Mouse (Mus musculus): ENCODE data around the gene Srl. TPM values are rescaled to one million over a fixed set of nuclear protein-coding genes. Genes with fewer than 3 reads are reported as not detected.

Srl gene
- polyA plus RNA-seq, 1 experiment from 2014 or later: 4.4 TPM

DNA sequence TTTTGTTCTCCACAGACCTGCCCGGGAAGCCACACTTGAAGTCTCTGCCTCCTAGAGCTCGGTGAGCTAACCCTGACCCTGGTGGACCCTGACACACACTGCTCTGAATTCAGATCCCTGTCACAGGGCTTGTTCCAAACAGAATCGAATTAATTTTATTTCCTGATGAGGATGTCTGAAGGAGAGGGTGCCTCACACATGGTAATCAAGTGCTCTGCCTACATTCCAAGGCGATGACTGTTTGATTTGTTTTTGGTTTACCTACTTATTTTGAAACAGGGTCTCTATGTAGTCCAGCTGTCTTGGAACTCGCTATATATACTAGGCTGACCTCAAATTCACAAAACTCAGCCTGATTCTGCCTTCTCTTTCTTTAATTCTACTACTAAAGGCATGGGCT is 68.4 kb downstream of the Srl start:
- 67% methylated on average over 5 of the region's 5 CpGs for WGBS (ENCODE audit: insufficient replicate concordance)
- ATAC-seq (ENCODE audit: low read depth): no peak
- no peak overlapping the region for H3K27ac ChIP-seq (ENCODE audit: low read length)
- H3K36me3 ChIP-seq (ENCODE audit: control insufficient read depth, insufficient read depth): no peaks in the 10 kb centered on the region
- H3K9ac ChIP-seq (ENCODE audit: low read depth, low read length): no peak overlapping the region
- no peak overlapping the region for H3K4me2 ChIP-seq (ENCODE audit: low read depth, low read length)
- H3K4me1 ChIP-seq (ENCODE audit: control insufficient read depth, low read depth, low read length): peaks cover 9% of the 10 kb centered on the region; the same call in 1 of the 2 replicates
- no peak overlapping the region for H3K4me3 ChIP-seq (ENCODE audit: low read depth, low read length)
- no peaks in the 10 kb centered on the region for H3K27me3 ChIP-seq (ENCODE audit: control insufficient read depth, insufficient read depth, low read depth, low read length)
- H3K9me3 ChIP-seq (replicated peaks; ENCODE audit: control insufficient read depth, low read length): no peaks in the 10 kb centered on the region

DNA sequence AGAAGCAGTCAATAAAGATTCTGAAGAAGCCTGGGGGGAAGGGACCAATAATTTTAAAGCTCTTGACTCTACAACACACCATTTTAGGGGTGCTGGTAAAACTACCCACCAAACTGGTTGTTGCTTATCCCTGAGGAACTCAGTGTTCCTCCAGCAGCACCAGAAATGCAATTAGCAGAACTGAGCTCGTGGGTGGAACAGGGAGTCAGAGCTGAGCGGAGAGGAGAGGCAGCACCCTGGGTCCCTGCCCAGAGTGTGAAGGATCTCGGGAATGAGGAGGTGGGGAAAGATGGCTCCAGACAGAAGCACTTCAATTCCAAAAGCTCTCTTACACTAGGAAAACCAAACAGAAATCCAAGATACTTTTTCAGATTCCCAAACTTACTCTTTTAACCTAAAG is 68.9 kb downstream of the Srl start:
- no peaks in the 10 kb centered on the region for H3K27me3 ChIP-seq (ENCODE audit: control insufficient read depth, insufficient read depth, low read depth, low read length)
- ATAC-seq (ENCODE audit: low read depth): no peak
- H3K4me2 ChIP-seq (ENCODE audit: low read depth, low read length): no peak overlapping the region
- H3K4me3 ChIP-seq (ENCODE audit: low read depth, low read length): no peak overlapping the region
- no peak overlapping the region for H3K9ac ChIP-seq (ENCODE audit: low read depth, low read length)
- H3K36me3 ChIP-seq (ENCODE audit: control insufficient read depth, insufficient read depth): no peaks in the 10 kb centered on the region
- H3K9me3 ChIP-seq (replicated peaks; ENCODE audit: control insufficient read depth, low read length): no peaks in the 10 kb centered on the region
- 48% methylated on average over 3 of the region's 3 CpGs for WGBS (ENCODE audit: insufficient replicate concordance)
- no peak overlapping the region for H3K27ac ChIP-seq (ENCODE audit: low read length)
- peaks cover 9% of the 10 kb centered on the region; the same call in 1 of the 2 replicates for H3K4me1 ChIP-seq (ENCODE audit: control insufficient read depth, low read depth, low read length)

DNA sequence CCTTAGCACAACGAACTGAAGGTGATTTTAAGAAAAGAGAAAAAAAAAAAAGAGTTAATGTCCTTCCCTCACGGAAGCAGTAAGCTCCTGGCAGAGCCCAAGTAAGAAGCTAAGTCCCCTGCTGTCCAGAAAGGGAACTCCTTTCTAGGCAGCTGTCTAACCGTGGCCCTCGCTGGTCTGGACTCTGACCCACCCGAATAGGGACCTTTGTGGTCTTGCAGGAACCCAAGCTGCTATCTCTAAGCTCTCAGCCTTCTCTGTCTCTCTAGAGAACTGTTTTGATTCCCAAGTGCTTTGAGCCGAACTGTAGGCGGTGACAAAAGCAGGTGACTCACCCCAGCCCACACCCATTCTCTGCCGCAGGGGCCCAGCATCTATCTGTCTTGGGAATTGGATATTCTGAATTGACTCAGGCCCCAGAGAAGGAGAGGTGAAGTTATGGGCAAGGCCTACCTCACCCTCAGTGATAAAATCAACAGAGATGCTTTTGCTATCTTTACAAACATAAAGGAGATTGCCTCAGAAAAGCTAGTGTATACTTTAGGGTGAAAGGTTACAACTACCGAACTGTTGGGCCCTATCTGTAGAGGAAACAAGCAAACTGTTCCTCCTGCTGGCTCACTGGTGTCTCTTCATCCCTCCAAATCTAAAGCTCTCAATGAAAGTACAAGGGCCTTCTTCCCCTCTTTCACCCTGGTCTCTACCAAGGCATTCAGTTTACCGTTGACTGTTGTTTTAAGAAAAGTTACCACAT is 71.8 kb downstream of the Srl start:
- peak; percentile 37 for ATAC-seq (ENCODE audit: low read depth)
- peaks cover 4% of the 10 kb centered on the region; the same call in 1 of the 2 replicates for H3K4me1 ChIP-seq (ENCODE audit: control insufficient read depth, low read depth, low read length)

DNA sequence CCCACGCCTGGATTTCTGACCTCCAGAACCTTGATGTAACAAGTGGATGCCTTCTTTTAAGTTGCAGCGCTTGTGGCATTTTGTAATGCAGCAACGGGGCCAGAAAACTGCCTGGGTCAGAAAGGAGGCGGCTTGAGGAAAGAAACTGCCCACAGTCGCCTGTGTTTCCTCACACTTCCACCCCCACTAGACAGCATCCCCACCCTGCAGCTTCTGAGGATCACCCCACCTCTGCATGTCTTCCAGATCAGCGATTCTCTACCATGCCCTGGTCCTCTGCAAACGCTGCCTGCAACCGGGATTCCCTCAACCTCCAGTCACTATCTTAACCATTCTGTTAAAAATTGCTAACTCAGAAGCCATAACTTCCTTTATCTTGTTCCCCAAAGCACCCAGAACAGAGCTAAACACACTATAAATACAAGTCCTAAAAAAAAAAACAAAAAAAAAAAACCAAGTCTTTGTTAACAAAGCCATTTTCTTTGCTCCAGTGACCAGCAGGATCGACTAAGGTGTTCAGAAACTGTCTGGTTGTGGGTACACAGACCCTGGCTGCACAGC is 77.0 kb downstream of the Srl start:
- Histone ChIP-seq H3K4me1 (ENCODE audit: control insufficient read depth, low read depth, low read length) (no peaks in the 10 kb centered on the region; the same call in 1 of the 2 replicates), H3K27ac (ENCODE audit: low read length) (no peak overlapping the region), H3K9ac (ENCODE audit: low read depth, low read length) (no peak overlapping the region), H3K27me3 (ENCODE audit: control insufficient read depth, insufficient read depth, low read depth, low read length) (no peaks in the 10 kb centered on the region), H3K36me3 (ENCODE audit: control insufficient read depth, insufficient read depth) (no peaks in the 10 kb centered on the region), H3K4me2 (ENCODE audit: low read depth, low read length) (no peak overlapping the region), H3K9me3 (replicated peaks; ENCODE audit: control insufficient read depth, low read length) (no peaks in the 10 kb centered on the region), H3K4me3 (ENCODE audit: low read depth, low read length) (no peak overlapping the region)
- ATAC-seq (ENCODE audit: low read depth): no peak
- WGBS (ENCODE audit: insufficient replicate concordance): 38% methylated on average over 9 of the region's 9 CpGs

More for the DNA sequence above, 71.8 kb downstream of the Srl start:
- H3K27me3 ChIP-seq (ENCODE audit: control insufficient read depth, insufficient read depth, low read depth, low read length): no peaks in the 10 kb centered on the region
- no peak overlapping the region for H3K4me2 ChIP-seq (ENCODE audit: low read depth, low read length)
- no peak overlapping the region for H3K9ac ChIP-seq (ENCODE audit: low read depth, low read length)
- H3K36me3 ChIP-seq (ENCODE audit: control insufficient read depth, insufficient read depth): no peaks in the 10 kb centered on the region
- no peaks in the 10 kb centered on the region for H3K9me3 ChIP-seq (replicated peaks; ENCODE audit: control insufficient read depth, low read length)
- H3K27ac ChIP-seq (ENCODE audit: low read length): no peak overlapping the region
- no peak overlapping the region for H3K4me3 ChIP-seq (ENCODE audit: low read depth, low read length)
- WGBS (ENCODE audit: insufficient replicate concordance): 27% methylated on average over 10 of the region's 10 CpGs

DNA sequence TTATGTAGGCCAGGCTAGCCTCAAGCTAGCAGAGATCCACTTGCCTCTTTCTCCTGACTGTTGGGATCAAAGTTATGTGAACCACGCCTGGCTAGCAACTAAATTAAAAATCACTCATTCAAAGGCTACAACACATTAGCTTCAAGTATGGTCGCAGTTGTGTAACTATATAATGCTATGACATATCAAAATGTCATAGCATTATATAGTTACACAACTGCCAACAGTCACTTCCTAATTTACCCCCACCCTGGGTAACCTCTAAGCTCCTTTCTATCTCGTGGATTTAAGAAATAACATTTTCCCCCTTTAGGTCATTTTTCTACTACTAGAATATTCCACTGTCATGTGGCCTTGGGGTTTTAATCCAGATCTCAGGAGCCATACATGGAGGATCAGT is 83.7 kb downstream of the Srl start:
- H3K4me2 ChIP-seq (ENCODE audit: low read depth, low read length): no peak overlapping the region
- no peak overlapping the region for H3K27ac ChIP-seq (ENCODE audit: low read length)
- H3K4me3 ChIP-seq (ENCODE audit: low read depth, low read length): no peak overlapping the region
- no peaks in the 10 kb centered on the region for H3K4me1 ChIP-seq (ENCODE audit: control insufficient read depth, low read depth, low read length)
- no peaks in the 10 kb centered on the region for H3K9me3 ChIP-seq (replicated peaks; ENCODE audit: control insufficient read depth, low read length)
- no peak overlapping the region for H3K9ac ChIP-seq (ENCODE audit: low read depth, low read length)
- H3K27me3 ChIP-seq (ENCODE audit: control insufficient read depth, insufficient read depth, low read depth, low read length): no peaks in the 10 kb centered on the region
- 56% methylated on average over 3 of the region's 3 CpGs for WGBS (ENCODE audit: insufficient replicate concordance)
- no peak for ATAC-seq (ENCODE audit: low read depth)
- no peaks in the 10 kb centered on the region for H3K36me3 ChIP-seq (ENCODE audit: control insufficient read depth, insufficient read depth)

- no peak for ATAC-seq (ENCODE audit: low read depth)
- whole genome bisulfite sequencing (ENCODE audit: insufficient replicate concordance): 68% methylated on average over 5 of the region's 5 CpGs
- Histone ChIP-seq H3K4me3 (ENCODE audit: low read depth, low read length) (no peak overlapping the region), H3K9ac (ENCODE audit: low read depth, low read length) (no peak overlapping the region), H3K27me3 (ENCODE audit: control insufficient read depth, insufficient read depth, low read depth, low read length) (no peaks in the 10 kb centered on the region), H3K9me3 (replicated peaks; ENCODE audit: control insufficient read depth, low read length) (no peaks in the 10 kb centered on the region), H3K4me2 (ENCODE audit: low read depth, low read length) (no peak overlapping the region), H3K27ac (ENCODE audit: low read length) (no peak overlapping the region), H3K36me3 (ENCODE audit: control insufficient read depth, insufficient read depth) (no peaks in the 10 kb centered on the region), H3K4me1 (ENCODE audit: control insufficient read depth, low read depth, low read length) (no peaks in the 10 kb centered on the region)
Observed at GRCm38 (mm10) chr16:4456391-4456790, 85.2 kb downstream of the Srl start.

DNA sequence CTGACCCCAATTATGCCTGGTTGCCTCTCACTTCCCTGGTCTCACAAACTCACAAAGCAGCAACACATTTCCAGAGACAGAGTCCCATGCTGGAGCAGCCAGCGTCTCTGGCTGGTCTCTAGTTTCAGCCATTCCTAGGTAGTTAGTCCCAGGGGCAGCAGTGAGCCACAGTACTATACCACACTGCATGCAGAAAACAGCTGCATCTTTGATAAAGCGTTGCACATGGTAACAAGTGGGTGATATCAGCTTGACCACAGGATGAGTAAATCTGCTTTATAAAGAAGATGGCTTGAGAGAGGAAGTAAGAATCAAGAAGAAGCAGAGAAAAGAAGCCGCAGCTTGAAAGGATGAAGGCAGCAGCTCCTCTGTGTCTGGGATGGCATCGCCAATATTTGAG is 85.9 kb downstream of the Srl start:
- Histone ChIP-seq H3K9ac (ENCODE audit: low read depth, low read length) (no peak overlapping the region), H3K9me3 (replicated peaks; ENCODE audit: control insufficient read depth, low read length) (no peaks in the 10 kb centered on the region), H3K4me3 (ENCODE audit: low read depth, low read length) (no peak overlapping the region), H3K4me1 (ENCODE audit: control insufficient read depth, low read depth, low read length) (no peaks in the 10 kb centered on the region), H3K4me2 (ENCODE audit: low read depth, low read length) (no peak overlapping the region), H3K27ac (ENCODE audit: low read length) (no peak overlapping the region), H3K36me3 (ENCODE audit: control insufficient read depth, insufficient read depth) (no peaks in the 10 kb centered on the region), H3K27me3 (ENCODE audit: control insufficient read depth, insufficient read depth, low read depth, low read length) (no peaks in the 10 kb centered on the region)
- WGBS (ENCODE audit: insufficient replicate concordance): 37% methylated on average over 4 of the region's 4 CpGs
- no peak for ATAC-seq (ENCODE audit: low read depth)

DNA sequence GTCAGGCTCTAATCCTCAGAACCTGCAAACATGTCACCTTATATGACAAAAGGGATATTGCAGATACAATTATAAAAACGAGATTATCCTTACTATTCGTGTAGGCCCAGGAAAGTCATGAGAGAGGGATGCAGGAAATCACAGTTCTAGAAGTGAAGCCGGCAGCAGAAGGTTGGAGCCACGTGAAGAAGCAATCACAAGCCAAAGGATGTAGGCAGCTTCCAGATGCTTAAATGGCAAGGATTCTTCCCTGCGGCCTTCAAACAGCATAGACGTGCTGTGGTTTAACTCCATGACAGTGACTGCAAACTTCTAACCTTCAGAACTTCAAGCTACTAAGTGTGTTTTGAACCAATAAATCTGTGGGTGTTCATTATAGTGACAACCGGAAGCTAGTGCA is 87.1 kb downstream of the Srl start:
- Histone ChIP-seq H3K27me3 (ENCODE audit: control insufficient read depth, insufficient read depth, low read depth, low read length) (no peaks in the 10 kb centered on the region), H3K36me3 (ENCODE audit: control insufficient read depth, insufficient read depth) (no peaks in the 10 kb centered on the region), H3K9ac (ENCODE audit: low read depth, low read length) (no peak overlapping the region), H3K27ac (ENCODE audit: low read length) (no peak overlapping the region), H3K4me2 (ENCODE audit: low read depth, low read length) (no peak overlapping the region), H3K4me3 (ENCODE audit: low read depth, low read length) (no peak overlapping the region), H3K9me3 (replicated peaks; ENCODE audit: control insufficient read depth, low read length) (no peaks in the 10 kb centered on the region), H3K4me1 (ENCODE audit: control insufficient read depth, low read depth, low read length) (no peaks in the 10 kb centered on the region)
- ATAC-seq (ENCODE audit: low read depth): no peak
- 66% methylated on average over 7 of the region's 7 CpGs for WGBS (ENCODE audit: insufficient replicate concordance)

GRCm38 (mm10) chr16:4449418-4449817 is 92.2 kb downstream of the Srl start:
- no peak overlapping the region for H3K27ac ChIP-seq (ENCODE audit: low read length)
- H3K4me1 ChIP-seq (ENCODE audit: control insufficient read depth, low read depth, low read length): no peaks in the 10 kb centered on the region
- H3K4me2 ChIP-seq (ENCODE audit: low read depth, low read length): no peak overlapping the region
- H3K36me3 ChIP-seq (ENCODE audit: control insufficient read depth, insufficient read depth): no peaks in the 10 kb centered on the region
- no peaks in the 10 kb centered on the region for H3K27me3 ChIP-seq (ENCODE audit: control insufficient read depth, insufficient read depth, low read depth, low read length)
- no peak overlapping the region for H3K4me3 ChIP-seq (ENCODE audit: low read depth, low read length)
- ATAC-seq (ENCODE audit: low read depth): no peak
- H3K9me3 ChIP-seq (replicated peaks; ENCODE audit: control insufficient read depth, low read length): no peaks in the 10 kb centered on the region
- 75% methylated on average over 6 of the region's 6 CpGs for WGBS (ENCODE audit: insufficient replicate concordance)
- no peak overlapping the region for H3K9ac ChIP-seq (ENCODE audit: low read depth, low read length)

Data from liver, embryonic 16.5 days (tissue).